Mouse (Mus musculus) megakaryocyte, embryonic 14.5 days (primary cell): Measurements from ENCODE around the gene Col23a1.

Source experiments
- FLI1 ChIP-seq: IDR thresholded peaks from 2 replicates; pipeline ENCODE4 v1.6.1; 2012; ENCODE audit warnings: low read length, inconsistent platforms, mixed read lengths
- GATA1 ChIP-seq: IDR thresholded peaks from 3 replicates; pipeline ENCODE4 v1.6.1; 2012; ENCODE audit warnings: mixed read lengths, low read length, inconsistent platforms, borderline replicate concordance

DNA sequence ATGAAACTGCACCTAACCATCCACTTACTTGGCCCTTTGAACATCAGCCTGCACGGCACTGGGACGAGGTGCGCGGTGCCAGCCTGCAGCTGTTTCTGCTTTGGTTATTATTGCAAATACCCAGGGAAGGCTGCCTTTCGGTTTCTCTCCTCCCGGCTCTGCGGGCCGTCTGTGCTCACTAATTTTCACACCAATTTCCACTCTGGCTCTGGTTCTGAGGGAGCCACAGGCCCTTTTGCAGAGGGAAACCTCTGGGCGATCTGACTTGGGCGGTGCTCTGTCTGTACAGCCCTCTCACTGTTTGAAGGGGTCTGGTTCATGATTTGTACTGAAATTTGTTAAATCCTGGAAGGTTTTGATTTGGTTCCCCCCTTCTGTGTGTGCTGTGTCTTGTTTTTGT, 100.0 kb downstream of the Col23a1 start:
- TF ChIP-seq GATA1 (no peak), FLI1 (no peak)
